Mouse (Mus musculus) forebrain, embryonic 12.5 days (tissue): Measurements from ENCODE around the gene Mageb5. TPM values are rescaled to one million over a fixed set of nuclear protein-coding genes. Genes with fewer than 3 reads are reported as not detected.
"Not testable (repeated sequence)": the region's sequence is repeated elsewhere in the genome, so short reads cannot be mapped to it uniquely, and the experiment has no call there.

Experiments
- ATAC-seq: fragments of 200-750 bp; cut with Nextera tagmentation; 2 replicates; pipeline ENCODE4 v1.8.0; 2017; ENCODE audit warnings: moderate TSS enrichment; ENCODE audit not compliant: low FRiP score
- H3K27ac ChIP-seq: fragments of 300-500 bp; sonication (generic); 2 replicates; pipeline ENCODE4 v1.5.1; 2016; ENCODE audit warnings: mild to moderate bottlenecking
- H3K27me3 ChIP-seq: fragments of 300-500 bp; sonication (generic); 2 replicates; pipeline ENCODE4 v1.6.1; 2016; ENCODE audit warnings: mild to moderate bottlenecking
- H3K36me3 ChIP-seq: fragments of 300-500 bp; sonication (generic); replicated peaks from 2 replicates; pipeline ENCODE4 v1.6.1; 2016; ENCODE audit warnings: mild to moderate bottlenecking
- H3K4me1 ChIP-seq: fragments of 300-500 bp; sonication (generic); 2 replicates; pipeline ENCODE4 v1.6.1; 2016
- H3K4me2 ChIP-seq: fragments of 300-500 bp; sonication (generic); 2 replicates; pipeline ENCODE4 v1.6.1; 2016; ENCODE audit warnings: mild to moderate bottlenecking, moderate library complexity
- H3K4me3 ChIP-seq: fragments of 300-500 bp; sonication (generic); replicated peaks from 2 replicates; pipeline ENCODE4 v1.5.1; 2016; ENCODE audit warnings: mild to moderate bottlenecking
- H3K9ac ChIP-seq: fragments of 300-500 bp; sonication (generic); 2 replicates; pipeline ENCODE4 v1.6.1; 2016; ENCODE audit warnings: mild to moderate bottlenecking
- H3K9me3 ChIP-seq: fragments of 300-500 bp; sonication (generic); 2 replicates; pipeline ENCODE4 v1.6.1; 2016
- WGBS: fragments of 180-500 bp; shearing (Covaris S2); methylation state at CpG from one replicate; pipeline ENCODE4 v1.1.7; 2016; 5-methylcytosine and 5-hydroxymethylcytosine counted together
- polyA plus RNA-seq: library from polyadenylated mRNA; unstranded; fragments of >200 nt; fragmentation: Nextera tagmentation; extraction: Ambion mirVana; gene quantifications from 2 replicates; pipeline ENCODE4 v1.2.1, GENCODE M21; 2016

The Mageb5 gene
- not detected in 2 replicates for polyA plus RNA-seq

DNA sequence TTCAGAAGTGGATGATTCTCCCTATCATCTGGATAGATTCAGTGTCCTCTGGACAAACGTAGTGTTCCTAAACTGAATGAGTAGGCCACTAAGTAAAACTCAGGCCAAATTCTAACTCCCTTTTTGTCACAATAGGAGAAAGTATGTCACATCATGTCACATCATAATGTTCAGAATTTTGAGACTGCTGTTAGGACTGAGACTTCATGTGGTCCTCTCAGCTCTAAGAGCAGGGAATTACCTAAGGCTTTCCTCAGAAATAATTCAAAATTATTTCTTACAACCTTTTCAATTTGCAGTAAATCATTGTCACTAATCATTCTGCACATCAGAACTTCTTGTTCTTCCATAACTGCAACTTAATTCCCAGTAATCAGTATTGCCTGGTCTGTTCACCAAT lies at the start of gene Mageb5:
Mageb5 (minus strand) TSS at position 101 of the 400 bp plus-strand sequence.
- WGBS: 85% methylated on average over 1 of the region's 1 CpGs
- H3K4me3 ChIP-seq, H3K9me3 ChIP-seq, H3K9ac ChIP-seq, H3K4me1 ChIP-seq, ATAC-seq, H3K27me3 ChIP-seq, H3K27ac ChIP-seq, H3K4me2 ChIP-seq, H3K36me3 ChIP-seq: not testable (repeated sequence)

DNA sequence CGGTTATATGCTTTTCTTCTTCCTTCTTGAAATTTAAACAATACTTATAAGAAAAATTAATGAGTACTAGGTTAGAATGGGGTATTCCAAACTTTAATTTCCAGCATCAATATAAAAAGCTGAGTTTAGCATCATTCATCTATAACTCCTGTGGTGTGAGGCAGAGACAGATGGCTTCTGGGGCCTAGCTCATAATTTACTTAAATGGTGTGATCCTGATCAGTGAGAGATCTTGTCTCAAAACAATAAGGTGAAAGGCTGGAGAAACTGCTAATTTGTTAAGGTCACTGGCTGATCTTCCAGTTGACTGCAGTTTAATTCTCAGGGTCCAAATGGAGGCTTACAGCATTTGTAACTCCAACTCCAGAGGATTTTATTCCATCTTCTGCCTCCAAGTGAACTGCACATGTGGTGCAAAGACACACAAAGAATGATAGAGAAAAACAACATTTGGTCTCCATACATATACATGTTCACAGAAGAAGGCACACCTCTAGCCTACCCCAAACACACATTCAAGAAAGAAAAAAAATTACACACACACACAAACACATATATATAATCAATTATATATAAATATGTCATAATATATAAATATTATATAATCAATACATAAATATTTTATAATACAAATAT lies 23.1 kb downstream of the Mageb5 start:
- not testable (repeated sequence) for H3K4me3 ChIP-seq, H3K4me1 ChIP-seq, H3K9ac ChIP-seq, H3K4me2 ChIP-seq, H3K9me3 ChIP-seq, H3K36me3 ChIP-seq, H3K27ac ChIP-seq, H3K27me3 ChIP-seq
- WGBS: no CpG with 5 or more reads among the region's 1 CpGs
- ATAC-seq: peak; percentile 46

Other genes with a start within 250 kb of the Mageb5 start
- not detected in 2 replicates for gene 1700084M14Rik, start 207.1 kb downstream of the Mageb5 start, polyA plus RNA-seq
- gene Gm14781, start 150.8 kb downstream of the Mageb5 start, polyA plus RNA-seq: not detected in 2 replicates
- not detected in 2 replicates for gene Mageb1, start 233.3 kb upstream of the Mageb5 start, polyA plus RNA-seq